Mouse (Mus musculus) CH12.LX (cell line): Measurements from ENCODE around the gene Srd5a3. TPM values are rescaled to one million over a fixed set of nuclear protein-coding genes. Genes with fewer than 3 reads are reported as not detected.

Experiments
- DNase-seq: peaks from one replicate; pipeline ENCODE4 v3.0.0-alpha.2; 2013; ENCODE audit errors: extremely low read depth
- H3K27ac ChIP-seq: 2 replicates; pipeline ENCODE4 v1.5.1; 2012; ENCODE audit warnings: low read depth, mild to moderate bottlenecking, control low read depth, moderate library complexity; ENCODE audit not compliant: insufficient read depth
- H3K27me3 ChIP-seq: replicated peaks from 2 replicates; pipeline ENCODE3; 2012; ENCODE audit warnings: inconsistent platforms
- H3K36me3 ChIP-seq, 2 experiments: replicated peaks in 1 of 2; 2 replicates each; pipeline versions ENCODE3 to v1.6.1; 2012; ENCODE audit warnings: inconsistent platforms in 1 of 2, low read length in 1 of 2, mild to moderate bottlenecking in 1 of 2, mixed read lengths in 1 of 2, moderate library complexity in 1 of 2; ENCODE audit not compliant: control insufficient read depth in 1 of 2, insufficient read depth in 1 of 2
- H3K4me1 ChIP-seq, 2 experiments: 2 replicates each; pipeline ENCODE4 v1.6.1; 2012; ENCODE audit warnings: inconsistent platforms in 1 of 2, moderate library complexity in 1 of 2; ENCODE audit not compliant: insufficient read depth in 2 of 2, control insufficient read depth in 1 of 2
- H3K4me2 ChIP-seq: 2 replicates; pipeline ENCODE4 v1.6.1; 2012; ENCODE audit warnings: low read depth, mild to moderate bottlenecking, control low read depth; ENCODE audit not compliant: poor library complexity, insufficient read depth, severe bottlenecking
- H3K4me3 ChIP-seq, 3 experiments: fragments of 150-350 bp in 1 of 3; sonication (generic) in 1 of 3; replicated peaks in 1 of 3; 2 replicates each; pipeline versions ENCODE3 to v1.5.1; 2011 to 2012; ENCODE audit warnings: low read depth in 2 of 3, low read length in 2 of 3, mild to moderate bottlenecking in 2 of 3, moderate library complexity in 2 of 3, control low read depth in 1 of 3, improper control_type of control experiment in 1 of 3, inconsistent platforms in 1 of 3, mixed read lengths in 1 of 3; ENCODE audit not compliant: poor library complexity in 1 of 3
- H3K79me2 ChIP-seq: replicated peaks from 2 replicates; pipeline ENCODE4 v1.6.1; 2012; ENCODE audit warnings: mild to moderate bottlenecking, moderate library complexity; ENCODE audit not compliant: control insufficient read depth, poor library complexity, insufficient read depth, severe bottlenecking; ENCODE audit errors: extremely low read depth
- H3K9ac ChIP-seq: 2 replicates; pipeline ENCODE4 v1.6.1; 2012; ENCODE audit warnings: low read depth, mild to moderate bottlenecking, control low read depth, moderate library complexity; ENCODE audit not compliant: insufficient read depth
- H3K9me3 ChIP-seq: replicated peaks from 2 replicates; pipeline ENCODE3; 2012; ENCODE audit warnings: low read length, inconsistent platforms, mixed read lengths
- BHLHE40 ChIP-seq: IDR thresholded peaks from 2 replicates; pipeline ENCODE4 v1.6.1; 2011; ENCODE audit warnings: mild to moderate bottlenecking, low read depth, low read length, improper control_type of control experiment
- CHD2 ChIP-seq: IDR thresholded peaks from 2 replicates; pipeline ENCODE4 v1.6.1; 2011; ENCODE audit warnings: low read length, improper control_type of control experiment
- CTCF ChIP-seq, 2 experiments: IDR thresholded peaks in 1 of 2; conservative IDR thresholded peaks in 1 of 2; 2 replicates each; pipeline ENCODE4 v1.5.1; 2011 to 2012; ENCODE audit warnings: low read depth in 2 of 2, low read length in 2 of 2, improper control_type of control experiment in 1 of 2, inconsistent platforms in 1 of 2, mild to moderate bottlenecking in 1 of 2, moderate library complexity in 1 of 2
- E2F4 ChIP-seq: IDR thresholded peaks from 2 replicates; pipeline ENCODE4 v1.6.1; 2011; ENCODE audit warnings: low read depth, low read length, improper control_type of control experiment; ENCODE audit not compliant: insufficient replicate concordance
- ELF1 ChIP-seq: IDR thresholded peaks from 2 replicates; pipeline ENCODE4 v1.6.1; 2014; ENCODE audit warnings: low read depth, mild to moderate bottlenecking, inconsistent platforms, low read length, improper control_type of control experiment
- GABPA ChIP-seq: IDR thresholded peaks from 2 replicates; pipeline ENCODE4 v1.6.1; 2012; ENCODE audit warnings: low read depth, low read length, improper control_type of control experiment, inconsistent platforms; ENCODE audit not compliant: insufficient replicate concordance
- HCFC1 ChIP-seq: IDR thresholded peaks from 2 replicates; pipeline ENCODE4 v1.6.1; 2012; ENCODE audit warnings: low read depth, mild to moderate bottlenecking, inconsistent platforms, low read length, improper control_type of control experiment
- JUN ChIP-seq: IDR thresholded peaks from 2 replicates; pipeline ENCODE4 v1.6.1; 2011; ENCODE audit warnings: low read depth, mild to moderate bottlenecking, low read length, improper control_type of control experiment, moderate library complexity; ENCODE audit not compliant: insufficient read depth
- MAX ChIP-seq: IDR thresholded peaks from 2 replicates; pipeline ENCODE4 v1.6.1; 2011; ENCODE audit warnings: low read length, improper control_type of control experiment
- MAZ ChIP-seq: IDR thresholded peaks from 2 replicates; pipeline ENCODE4 v1.6.1; 2012; ENCODE audit warnings: low read depth, mild to moderate bottlenecking, inconsistent platforms, low read length, improper control_type of control experiment, moderate library complexity
- MEF2A ChIP-seq: IDR thresholded peaks from 2 replicates; pipeline ENCODE4 v1.6.1; 2014; ENCODE audit warnings: low read depth, mild to moderate bottlenecking, inconsistent platforms, low read length, improper control_type of control experiment, borderline replicate concordance
- MXI1 ChIP-seq: IDR thresholded peaks from 2 replicates; pipeline ENCODE4 v1.6.1; 2011; ENCODE audit warnings: mild to moderate bottlenecking, low read depth, low read length, improper control_type of control experiment
- MYC ChIP-seq: IDR thresholded peaks from 2 replicates; pipeline ENCODE4 v1.6.1; 2011; ENCODE audit warnings: low read depth, mild to moderate bottlenecking, improper control_type of control experiment, low read length
- NELFE ChIP-seq: IDR thresholded peaks from 2 replicates; pipeline ENCODE4 v1.6.1; 2011; ENCODE audit warnings: low read depth, low read length, improper control_type of control experiment
- NRF1 ChIP-seq: IDR thresholded peaks from 2 replicates; pipeline ENCODE4 v1.6.1; 2014; ENCODE audit warnings: low read depth, mild to moderate bottlenecking, inconsistent platforms, low read length, improper control_type of control experiment, moderate library complexity
- POLR2A ChIP-seq: IDR thresholded peaks from 2 replicates; pipeline ENCODE4 v1.6.1; 2011; ENCODE audit warnings: low read depth, mild to moderate bottlenecking, improper control_type of control experiment, low read length
- RCOR1 ChIP-seq: conservative IDR thresholded peaks from 2 replicates; pipeline ENCODE4 v1.6.1; 2012; ENCODE audit warnings: low read depth, mild to moderate bottlenecking, inconsistent platforms, low read length, improper control_type of control experiment
- SMC3 ChIP-seq: IDR thresholded peaks from 2 replicates; pipeline ENCODE4 v1.6.1; 2011; ENCODE audit warnings: low read depth, low read length, improper control_type of control experiment
- TBP ChIP-seq: conservative IDR thresholded peaks from 2 replicates; pipeline ENCODE4 v1.6.1; 2011; ENCODE audit warnings: low read depth, low read length, improper control_type of control experiment
- TCF12 ChIP-seq: IDR thresholded peaks from 2 replicates; pipeline ENCODE4 v1.6.1; 2014; ENCODE audit warnings: low read depth, mild to moderate bottlenecking, inconsistent platforms, low read length, improper control_type of control experiment
- UBTF ChIP-seq: IDR thresholded peaks from 2 replicates; pipeline ENCODE4 v1.6.1; 2012; ENCODE audit warnings: low read depth, mild to moderate bottlenecking, inconsistent platforms, low read length, improper control_type of control experiment, moderate library complexity
- USF1 ChIP-seq: IDR thresholded peaks from 2 replicates; pipeline ENCODE4 v1.6.1; 2014; ENCODE audit warnings: low read depth, mild to moderate bottlenecking, inconsistent platforms, low read length, improper control_type of control experiment
- ZC3H11A ChIP-seq: IDR thresholded peaks from 2 replicates; pipeline ENCODE4 v1.6.1; 2012; ENCODE audit warnings: low read depth, mild to moderate bottlenecking, inconsistent platforms, low read length, improper control_type of control experiment
- ZMIZ1 ChIP-seq: IDR thresholded peaks from 2 replicates; pipeline ENCODE4 v1.6.1; 2012; ENCODE audit warnings: low read depth, mild to moderate bottlenecking, inconsistent platforms, low read length, improper control_type of control experiment
- ZNF384 ChIP-seq: IDR thresholded peaks from 2 replicates; pipeline ENCODE4 v1.6.1; 2012; ENCODE audit warnings: low read depth, low read length, improper control_type of control experiment, inconsistent platforms
- dilution Hi-C: fragments of 300-500 bp; cut with MboI; formaldehyde crosslinking; loops from 2 replicates; pipeline ENCODE4 v1.14.3; 2020; ENCODE audit warnings: low sequenced_read_pairs; ENCODE audit not compliant: extremely low pct_unique_long_range_greater_than_20kb, extremely low pct_ligation_motif_present
- in situ Hi-C: fragments of 300-500 bp; cut with MboI; formaldehyde crosslinking; loops from 3 replicates; pipeline ENCODE4 v1.14.3; 2019; ENCODE audit warnings: low sequenced_read_pairs, low pct_ligation_motif_present, low pct_unique_long_range_greater_than_20kb, mixed read lengths
- polyA plus RNA-seq: library from polyadenylated mRNA; unstranded; fragments of >175 nt; gene quantifications from 2 replicates; pipeline ENCODE4 v1.2.1, GENCODE M21; 2012; ENCODE audit warnings: low read depth; ENCODE audit not compliant: insufficient read length
- total RNA-seq, 2 experiments: library from RNA; depleted of rRNA; stranded (reverse); fragments of 300-350 nt in 1 of 2; fragments of >200 nt in 1 of 2; gene quantifications; 2 replicates each; pipeline ENCODE4 v1.2.3; 2012 to 2014

The Srd5a3 gene
- total and polyA plus RNA-seq, 3 experiments, result 10.4 to 19.9 (median 18.8) TPM

GRCm38 (mm10) chr5:76171039-76171438 is 31.0 kb downstream of the Srd5a3 start:
- TF ChIP-seq NELFE (no peak), JUN (no peak), USF1 (no peak), UBTF (no peak), MEF2A (no peak), NRF1 (no peak), MAX (no peak), ZNF384 (no peak), E2F4 (no peak)
- no peak for DNase-seq
- H3K27me3 ChIP-seq, result no peaks in the 10 kb centered on the region
- dilution Hi-C loops (no loop called here), in situ Hi-C loops (no loop called here)
- H3K4me2 ChIP-seq, result no peak overlapping the region
- no peaks in the 10 kb centered on the region for H3K79me2 ChIP-seq
- no peak overlapping the region for H3K27ac ChIP-seq
- H3K9me3 ChIP-seq, result no peaks in the 10 kb centered on the region
- H3K9ac ChIP-seq, result no peak overlapping the region
- H3K4me1 ChIP-seq, result no peaks in the 10 kb centered on the region
- H3K36me3 ChIP-seq, result no peaks in the 10 kb centered on the region
- H3K4me3 ChIP-seq, result no peak overlapping the region

- in situ Hi-C loops, result no loop called here
Measured at GRCm38 (mm10) chr5:76175051-76175450, 35.0 kb downstream of the Srd5a3 start.

GRCm38 (mm10) chr5:76176411-76176810 is 36.3 kb downstream of the Srd5a3 start:
- H3K36me3 ChIP-seq, result no peaks in the 10 kb centered on the region
- no peaks in the 10 kb centered on the region for H3K4me1 ChIP-seq
- in situ Hi-C loops, result no loop called here
- H3K27ac ChIP-seq, result no peak overlapping the region
- no peak overlapping the region for H3K4me2 ChIP-seq
- no peaks in the 10 kb centered on the region for H3K79me2 ChIP-seq
- no peak for DNase-seq
- dilution Hi-C loops, result no loop called here
- H3K27me3 ChIP-seq, result no peaks in the 10 kb centered on the region
- H3K9ac ChIP-seq, result no peak overlapping the region
- no peak overlapping the region for H3K4me3 ChIP-seq
- H3K9me3 ChIP-seq, result no peaks in the 10 kb centered on the region
- TF ChIP-seq NELFE, result no peak
- TF ChIP-seq MYC, result no peak
- no peak for TF ChIP-seq POLR2A
- TF ChIP-seq GABPA, result no peak
- TF ChIP-seq E2F4, result no peak
- no peak for TF ChIP-seq JUN
- TF ChIP-seq ZMIZ1, result no peak
- no peak for TF ChIP-seq ZC3H11A
- no peak for TF ChIP-seq MXI1
- no peak for TF ChIP-seq HCFC1
- TF ChIP-seq UBTF, result no peak
- TF ChIP-seq CTCF (conservative IDR thresholded peaks at IDR 0.05 in 1 of 2, IDR thresholded peaks at IDR 0.05 in 1 of 2; ENCODE audit: low read depth in 2 of 2, low read length in 2 of 2), result no peak
- TF ChIP-seq MAZ, result no peak
- TF ChIP-seq CHD2, result no peak
- TF ChIP-seq SMC3, result no peak
- no peak for TF ChIP-seq TCF12
- TF ChIP-seq MEF2A, result no peak
- TF ChIP-seq BHLHE40, result no peak

More at GRCm38 (mm10) chr5:76175051-76175450, 35.0 kb downstream of the Srd5a3 start:
- Histone ChIP-seq H3K4me3 (no peak overlapping the region), H3K27me3 (no peaks in the 10 kb centered on the region), H3K4me2 (no peak overlapping the region), H3K9me3 (no peaks in the 10 kb centered on the region), H3K36me3 (no peaks in the 10 kb centered on the region), H3K79me2 (no peaks in the 10 kb centered on the region), H3K9ac (no peak overlapping the region), H3K27ac (no peak overlapping the region), H3K4me1 (no peaks in the 10 kb centered on the region)
- no peak for TF ChIP-seq MAZ
- TF ChIP-seq ZC3H11A, result no peak
- no peak for TF ChIP-seq NELFE
- TF ChIP-seq MAX, result no peak
- TF ChIP-seq RCOR1, result no peak
- TF ChIP-seq JUN, result no peak
- no peak for TF ChIP-seq ZMIZ1
- TF ChIP-seq ZNF384, result no peak
- TF ChIP-seq ELF1, result no peak
- TF ChIP-seq E2F4, result no peak
- TF ChIP-seq GABPA, result no peak
- TF ChIP-seq TBP, result no peak
- TF ChIP-seq MXI1, result no peak
- DNase-seq, result no peak
- dilution Hi-C loops, result no loop called here
